Mouse (Mus musculus): ENCODE results near the gene Cyba. TPM values are rescaled to one million over a fixed set of nuclear protein-coding genes. Genes with fewer than 3 reads are reported as not detected.

Cyba gene
- total RNA-seq, 2 experiments from 2014 or later, result 8.8 to 10.1 TPM

DNA sequence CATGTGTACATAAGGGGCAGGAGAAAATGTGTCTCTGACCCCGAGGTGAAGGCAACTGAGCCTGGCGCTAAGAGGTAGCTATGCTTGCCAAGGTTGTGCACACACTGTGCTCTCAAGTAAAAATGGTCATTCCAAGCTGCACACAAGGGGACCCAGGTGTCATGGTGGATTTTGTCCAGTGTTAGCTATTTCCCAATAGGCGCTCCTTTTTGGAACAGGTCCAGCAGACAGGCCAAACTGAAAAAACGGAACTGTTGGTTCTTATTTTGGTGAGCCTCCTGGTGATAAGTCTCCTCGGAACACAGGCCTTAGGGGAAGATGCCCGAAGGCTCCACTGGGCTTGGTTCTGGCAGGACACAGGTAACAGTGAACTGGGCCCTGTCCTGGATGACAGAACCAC is 21.7 kb upstream of the Cyba start:
- intact Hi-C loops (cut with DNase I), result no loop called here

DNA sequence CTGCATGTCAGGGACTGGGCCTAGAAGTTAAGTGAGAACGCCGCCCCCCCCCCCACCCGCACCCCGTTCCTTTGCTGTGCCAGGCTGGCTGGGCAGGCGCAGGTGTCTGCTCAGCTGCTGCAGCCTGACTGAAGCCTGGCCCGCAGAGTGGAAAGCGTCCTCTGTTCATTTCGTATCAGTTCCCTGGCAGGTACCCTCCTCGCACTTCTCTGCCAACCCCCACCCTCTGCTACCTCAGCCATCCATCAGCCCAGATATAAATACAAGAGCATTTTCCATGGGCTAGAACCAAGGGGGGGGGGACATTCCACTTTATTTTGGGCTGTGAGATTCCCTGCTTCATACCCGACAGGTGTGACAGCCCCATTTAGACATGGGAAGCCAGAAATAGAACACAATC is 19.4 kb upstream of the Cyba start:
- DNase-seq, result no peak
- intact Hi-C loops (cut with DNase I), result no loop called here

More for the DNA sequence above, 21.7 kb upstream of the Cyba start:
- no peak for DNase-seq

DNA sequence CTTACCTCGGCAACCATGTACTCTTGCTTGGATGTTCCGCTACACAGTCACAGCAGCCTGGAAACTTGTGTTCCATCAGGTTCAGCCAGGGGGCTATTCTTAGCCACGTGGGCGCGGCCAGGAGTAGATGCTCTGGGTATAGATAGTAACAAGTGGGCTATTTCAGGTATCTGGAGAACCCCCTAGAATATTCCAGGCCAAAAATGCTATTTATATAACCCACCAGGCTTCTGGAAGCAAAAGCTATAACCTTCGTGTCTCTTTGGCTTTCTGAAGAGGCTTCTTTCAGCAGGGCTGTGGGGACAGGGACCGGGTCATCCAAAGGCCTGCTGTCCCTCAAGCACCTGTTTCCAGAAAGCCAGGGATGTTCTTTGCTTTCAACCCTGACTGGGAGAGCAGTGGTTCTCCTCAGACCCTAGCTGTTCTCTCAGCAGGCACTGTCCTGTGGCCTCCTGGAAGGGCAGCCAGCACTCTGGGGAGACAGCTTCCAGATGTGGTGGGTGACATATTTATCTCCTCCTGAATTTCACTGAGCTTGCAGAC is 18.5 kb upstream of the Cyba start:
- intact Hi-C loops (cut with DNase I), result no loop called here
- no peak for DNase-seq

DNA sequence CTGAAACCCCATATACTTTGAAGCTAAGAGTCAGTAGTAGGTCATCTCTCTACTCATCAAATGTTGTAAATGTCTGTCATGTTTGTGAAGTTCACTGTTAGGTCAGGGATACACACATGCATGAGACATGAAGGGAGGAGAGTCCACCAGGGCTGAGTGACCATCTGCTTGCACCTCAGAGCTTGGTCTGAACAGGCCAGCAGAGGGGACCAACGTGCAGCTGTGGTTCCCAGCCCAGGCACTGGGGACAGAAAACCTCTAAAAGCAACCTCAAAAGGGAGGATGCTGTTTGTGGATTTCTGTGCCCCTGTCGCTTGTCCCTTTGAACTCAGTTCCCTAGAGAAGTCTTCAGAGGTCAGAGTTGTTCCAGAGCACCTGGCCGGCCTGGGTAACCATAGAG is 12.5 kb upstream of the Cyba start:
- intact Hi-C loops (cut with DNase I), result no loop called here

DNA sequence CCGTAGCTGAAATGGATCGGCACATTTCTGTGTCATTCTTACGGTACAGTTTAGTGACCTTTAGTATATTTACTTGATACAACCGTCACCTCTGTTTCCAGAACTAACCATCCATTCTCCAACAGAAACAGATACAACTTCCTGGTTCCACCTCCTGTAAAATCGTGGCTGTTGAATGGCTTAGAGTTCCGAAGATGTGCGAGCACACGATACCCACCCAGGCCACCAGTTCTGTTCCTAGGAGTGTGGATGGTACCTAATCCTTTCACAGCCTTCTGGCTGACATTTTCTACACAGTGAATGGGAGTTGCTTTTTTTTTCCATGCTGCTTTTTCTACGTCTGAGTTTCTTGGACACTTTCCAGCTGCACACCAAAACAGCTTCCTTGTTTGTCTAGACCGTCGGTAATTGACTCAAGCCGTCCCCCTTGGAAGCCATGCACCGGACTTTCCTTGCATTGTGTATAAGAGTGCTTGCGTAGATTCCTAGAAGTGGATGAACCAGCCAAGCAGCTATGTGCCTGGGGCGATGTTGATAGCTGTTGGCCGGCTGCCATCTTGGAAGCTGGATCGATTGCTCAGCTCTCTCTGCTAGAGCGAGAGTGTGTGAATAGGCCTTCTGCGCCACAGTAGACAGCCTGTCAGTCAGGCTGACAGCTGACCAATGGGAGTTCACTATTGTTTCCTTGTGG is 11.5 kb upstream of the Cyba start:
- intact Hi-C loops (cut with DNase I), result no loop called here
- DNase-seq, result peak; percentile 94

More for the DNA sequence above, 12.5 kb upstream of the Cyba start:
- no peak for DNase-seq

DNA sequence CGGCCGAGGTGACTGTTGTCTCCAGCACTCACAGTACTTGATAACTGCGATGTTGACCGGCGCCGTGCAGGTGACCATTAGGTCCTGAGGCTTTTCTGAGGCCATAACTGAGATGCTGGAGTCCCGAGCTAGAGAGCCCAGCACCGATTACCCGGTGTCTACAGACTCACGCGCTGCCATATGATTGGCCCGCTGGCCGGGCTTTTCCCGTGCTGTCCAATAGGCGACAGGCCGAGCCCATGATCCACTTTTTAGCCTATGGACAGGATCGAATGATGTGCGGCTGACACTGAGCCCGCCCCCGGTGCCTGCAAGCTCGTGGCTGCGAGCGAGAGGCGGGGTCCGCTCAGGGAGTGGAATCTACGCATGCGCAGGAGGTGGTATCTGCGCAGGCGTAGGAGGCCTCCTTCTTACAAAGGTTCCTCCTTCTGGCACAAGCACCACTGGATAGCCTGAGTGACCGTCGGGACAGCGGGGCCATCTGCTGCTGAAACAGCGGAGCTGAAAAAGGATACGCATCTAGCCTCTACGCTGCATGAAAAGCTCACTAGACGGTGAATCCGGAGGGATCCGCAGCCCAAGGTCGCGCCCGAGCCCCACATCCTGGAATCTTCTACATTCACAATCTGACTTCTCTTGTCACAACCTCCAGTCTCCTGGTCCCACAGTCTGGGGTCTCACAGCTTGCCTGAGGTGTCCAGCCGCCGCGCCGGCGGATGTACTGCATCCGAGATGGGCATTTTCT is 10.7 kb upstream of the Cyba start, which contains the start of gene Mvd:
Gene Mvd (minus strand): TSS at position 161 of the 745 bp plus-strand sequence.
- DNase-seq, result peak; percentile 99
- intact Hi-C loops (cut with DNase I), result no loop called here

DNA sequence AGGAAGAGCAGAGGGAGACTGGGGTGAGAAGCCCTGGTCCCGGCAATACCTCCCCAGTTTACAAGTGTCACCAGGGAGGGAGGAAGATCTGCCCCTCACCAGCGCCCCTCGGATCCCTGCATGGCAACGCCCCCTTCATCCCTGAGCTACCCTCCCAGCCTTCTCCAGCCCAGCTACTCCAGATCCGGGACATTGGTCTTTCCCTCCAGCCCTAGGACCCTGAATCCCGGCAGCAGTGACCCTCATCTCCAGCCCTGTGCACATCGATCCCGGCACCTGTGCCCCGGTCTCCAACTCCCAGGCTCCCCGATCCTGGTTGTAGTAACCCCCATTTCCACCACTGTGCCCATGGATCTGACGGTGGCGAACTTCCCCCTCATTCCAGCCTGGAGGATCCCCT is 10.1 kb upstream of the Cyba start:
- intact Hi-C loops (cut with DNase I), result no loop called here
- DNase-seq, result no peak

DNA sequence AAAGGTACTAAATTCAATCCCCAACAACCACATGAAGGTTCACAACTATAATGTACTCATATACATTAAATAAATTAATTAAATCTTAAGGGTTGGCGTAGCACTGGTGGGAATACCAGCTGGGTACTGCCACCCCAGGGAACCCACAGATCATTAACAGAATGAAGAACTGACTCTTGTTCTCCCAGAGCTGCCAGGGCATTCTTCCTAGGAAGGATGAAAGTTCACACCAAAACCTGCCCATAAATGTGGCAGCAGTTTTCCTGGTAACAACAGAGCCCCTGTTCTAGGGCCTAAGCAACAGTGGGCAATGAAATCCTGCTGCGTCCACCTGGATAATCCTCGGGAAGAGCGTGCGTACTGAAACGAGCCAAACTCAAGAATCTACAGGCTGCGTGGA is 9.6 kb upstream of the Cyba start:
- DNase-seq, result no peak
- intact Hi-C loops (cut with DNase I), result no loop called here

DNA sequence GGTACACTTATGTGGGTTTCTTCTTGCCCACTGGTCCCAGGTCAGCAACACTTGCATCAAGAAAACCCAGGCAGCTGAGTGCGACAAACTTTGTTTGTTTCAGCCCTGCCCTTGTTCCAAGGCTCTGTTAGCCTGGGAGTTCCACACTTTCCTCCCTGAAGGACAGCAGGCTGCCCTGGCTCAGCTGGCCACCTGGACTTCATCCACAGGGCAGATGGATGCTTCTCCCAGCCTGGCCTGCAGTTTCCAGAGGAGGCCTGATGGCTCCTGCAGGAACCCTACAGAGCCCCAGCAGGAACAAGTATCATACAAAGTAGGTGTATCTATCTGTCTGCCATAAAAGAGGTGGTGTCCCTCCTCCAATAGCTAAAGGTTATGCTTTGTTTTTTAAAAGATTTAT is 8.6 kb upstream of the Cyba start:
- intact Hi-C loops (cut with DNase I), result no loop called here
- DNase-seq, result peak; percentile 31

DNA sequence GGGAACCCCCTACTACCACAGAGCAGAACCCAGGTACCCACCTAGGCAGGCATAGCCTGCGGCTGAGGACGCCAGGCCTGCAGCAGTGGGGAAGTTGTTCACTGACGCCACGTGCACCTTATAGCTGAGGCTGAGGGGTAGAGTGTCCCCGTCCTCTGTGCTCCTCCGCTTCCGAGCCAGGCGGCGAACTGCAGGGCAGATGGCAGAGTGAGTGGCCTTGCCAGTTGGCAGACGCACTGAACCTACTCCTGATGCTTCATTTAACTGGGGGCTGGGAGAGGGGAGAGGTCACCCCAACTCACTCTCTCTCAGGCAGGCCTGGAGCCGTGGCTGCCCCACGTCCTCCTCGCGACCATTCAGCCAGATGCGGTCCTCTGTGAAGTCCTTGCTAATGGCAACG is 6.6 kb upstream of the Cyba start:
- intact Hi-C loops (cut with DNase I), result no loop called here
- peak; percentile 73 for DNase-seq

DNA sequence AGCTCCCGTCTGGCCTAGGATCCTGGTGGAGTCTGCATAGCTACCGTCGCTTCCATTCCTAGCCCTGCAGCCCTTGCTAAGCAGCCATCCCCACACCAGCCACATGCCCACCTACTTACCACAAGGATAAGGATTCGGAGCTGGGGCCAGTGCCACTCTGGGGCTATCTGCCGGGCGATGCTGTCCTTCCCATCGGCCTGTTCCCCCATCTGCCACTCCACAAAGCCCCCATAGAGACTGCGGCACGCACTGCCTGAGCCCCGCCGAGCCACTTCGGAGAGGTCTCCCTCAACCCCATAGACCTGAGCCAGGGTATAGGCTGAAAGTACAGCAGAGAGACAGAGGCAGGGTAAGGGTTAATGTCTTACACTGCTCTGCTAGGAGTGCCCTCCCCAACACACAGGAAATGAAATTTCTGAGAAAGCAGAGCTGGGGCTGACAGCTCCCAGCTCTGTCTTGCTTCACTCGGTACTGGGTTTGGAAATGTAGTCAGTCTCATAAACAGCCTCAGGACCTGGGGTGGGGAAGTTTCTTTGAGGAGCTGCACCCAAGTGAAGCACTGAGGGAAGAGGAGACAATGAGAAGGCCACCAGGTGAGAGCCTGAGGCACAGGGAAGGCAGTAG is 5.1 kb upstream of the Cyba start:
- DNase-seq, result no peak
- intact Hi-C loops (cut with DNase I), result no loop called here

DNA sequence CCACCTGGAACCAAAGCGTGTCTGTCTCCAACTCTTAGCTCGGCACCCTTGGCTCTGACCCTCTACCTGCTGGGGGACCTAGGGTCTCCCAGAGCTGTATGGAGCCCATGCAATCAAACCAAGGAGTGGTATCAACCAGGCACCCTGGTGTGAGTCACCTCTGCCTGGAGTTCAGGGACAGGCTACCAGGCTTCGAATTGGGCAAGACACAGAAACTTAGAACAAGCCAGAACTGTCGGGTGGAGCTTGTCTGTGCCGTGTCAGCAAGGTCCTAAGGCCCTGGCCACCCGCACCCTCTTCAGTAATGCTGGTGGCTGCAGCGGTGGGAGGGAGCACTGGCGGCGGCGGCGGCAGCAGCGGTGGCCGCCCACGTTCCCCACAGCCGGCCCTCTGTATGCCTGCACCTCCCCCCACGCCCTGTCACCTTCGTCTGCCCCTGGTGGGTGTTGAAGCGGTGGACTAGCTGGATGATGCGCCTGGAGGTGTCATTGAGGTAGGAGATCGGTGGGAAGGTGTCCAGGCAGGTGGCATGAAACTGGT is 3.9 kb upstream of the Cyba start:
- no peak for DNase-seq
- intact Hi-C loops (cut with DNase I), result no loop called here

DNA sequence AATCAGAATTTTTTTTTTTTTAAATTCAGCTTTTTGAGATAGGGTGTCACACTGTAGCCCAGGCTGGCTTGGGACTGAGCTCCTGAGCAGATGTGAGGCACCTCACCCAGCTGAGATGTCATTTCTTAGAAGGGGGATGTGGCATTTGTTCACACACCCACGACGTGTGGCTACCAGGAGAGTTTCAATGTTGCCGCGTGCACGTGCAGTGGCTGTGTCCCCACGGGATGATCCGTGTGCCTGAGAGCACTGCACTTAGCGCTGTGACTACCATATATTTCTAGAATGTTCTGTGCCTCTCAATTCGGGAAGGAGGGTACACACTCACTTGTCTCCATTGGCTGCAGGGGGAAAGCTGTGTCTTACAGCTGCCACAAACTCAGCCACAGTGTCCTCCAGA is 3.4 kb upstream of the Cyba start:
- intact Hi-C loops (cut with DNase I), result no loop called here
- no peak for DNase-seq

DNA sequence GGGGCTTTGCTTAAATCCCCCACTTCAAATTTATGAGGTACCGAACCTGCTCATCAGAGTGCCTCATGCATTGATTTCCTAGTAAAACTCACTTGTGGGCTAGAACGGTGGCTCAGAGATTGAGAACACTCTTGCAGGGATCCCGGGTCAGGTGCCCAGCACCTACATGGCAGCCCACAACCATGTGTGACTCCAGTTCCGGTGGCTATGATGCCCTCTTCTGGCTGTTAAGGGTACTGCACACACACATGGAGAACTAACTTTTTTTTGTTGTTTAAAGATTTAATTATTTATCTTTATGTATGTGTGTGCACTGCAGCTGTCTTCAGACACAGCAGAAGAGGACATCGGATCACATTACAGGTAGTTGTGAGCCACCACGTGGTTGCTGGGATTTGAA is 2.6 kb upstream of the Cyba start:
- DNase-seq, result no peak
- intact Hi-C loops (cut with DNase I), result no loop called here

DNA sequence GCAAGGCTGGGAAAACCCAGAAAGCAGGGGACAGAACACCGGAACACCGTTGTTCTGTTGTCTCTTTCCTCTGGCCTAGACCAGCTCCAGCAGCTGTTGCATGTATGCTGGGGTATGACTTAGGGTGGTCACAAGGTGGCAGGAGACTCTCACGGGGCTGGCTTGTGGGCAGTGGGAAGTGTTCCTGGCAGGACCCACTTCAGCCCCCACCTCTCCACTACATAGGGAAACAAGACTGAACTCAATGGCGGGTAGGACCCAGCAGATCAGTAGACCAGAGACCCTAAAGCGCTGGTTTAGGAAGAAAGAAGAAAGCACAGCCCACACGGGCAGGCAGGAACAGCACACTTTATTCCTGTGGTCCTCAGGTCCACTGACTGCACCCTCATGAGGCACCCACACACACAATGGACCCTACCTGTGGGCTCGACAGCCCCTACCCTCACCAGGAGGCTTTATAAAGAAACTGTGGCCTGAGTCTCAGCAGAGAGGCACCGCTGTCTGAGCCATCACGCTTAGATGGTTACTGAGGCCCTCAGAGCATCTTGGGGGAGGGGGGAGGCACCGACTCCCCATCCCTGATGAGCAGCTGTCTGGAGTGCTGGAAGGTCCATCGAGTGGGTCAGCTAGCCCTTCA is 657 bp upstream of the Cyba start:
- DNase-seq, result no peak
- intact Hi-C loops (cut with DNase I), result no loop called here

DNA sequence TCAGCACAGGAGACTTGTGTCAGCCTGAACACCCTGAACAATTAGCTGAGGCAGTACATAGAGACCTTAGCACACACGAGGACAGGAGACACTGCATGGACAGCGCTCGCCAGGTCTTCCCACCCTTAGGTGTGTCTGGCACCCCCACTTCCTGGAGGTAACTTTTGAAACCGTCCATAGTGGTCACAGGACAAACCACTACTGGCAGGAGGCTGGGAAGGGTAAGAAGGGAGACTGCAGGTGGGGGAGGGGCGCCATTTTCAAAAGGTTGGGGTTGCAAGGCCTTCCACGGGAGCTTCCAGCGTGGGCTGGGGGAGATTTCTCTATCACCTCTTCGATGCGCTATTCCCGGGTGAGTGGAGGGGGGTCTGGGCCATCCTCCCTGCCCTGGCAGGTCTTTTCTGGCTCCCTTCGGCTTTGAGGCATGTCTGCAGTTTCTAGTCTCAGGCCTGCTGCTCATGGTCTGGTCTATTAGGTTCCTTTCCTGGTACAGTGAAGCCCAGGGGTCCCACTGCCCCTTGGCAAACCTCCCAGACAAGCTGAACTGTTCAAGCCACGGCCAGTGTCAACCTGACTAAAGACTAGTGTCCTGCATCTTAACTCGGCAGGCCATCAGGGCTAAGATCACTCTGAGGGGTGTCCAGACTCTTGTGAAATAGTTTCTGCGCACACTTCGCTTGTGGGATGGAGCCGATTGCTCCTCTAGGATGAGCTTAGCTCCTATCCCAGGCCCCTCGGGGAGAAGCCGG is 862 bp downstream of the Cyba start:
- peak; percentile 43 for DNase-seq
- intact Hi-C loops (cut with DNase I), result no loop called here

DNA sequence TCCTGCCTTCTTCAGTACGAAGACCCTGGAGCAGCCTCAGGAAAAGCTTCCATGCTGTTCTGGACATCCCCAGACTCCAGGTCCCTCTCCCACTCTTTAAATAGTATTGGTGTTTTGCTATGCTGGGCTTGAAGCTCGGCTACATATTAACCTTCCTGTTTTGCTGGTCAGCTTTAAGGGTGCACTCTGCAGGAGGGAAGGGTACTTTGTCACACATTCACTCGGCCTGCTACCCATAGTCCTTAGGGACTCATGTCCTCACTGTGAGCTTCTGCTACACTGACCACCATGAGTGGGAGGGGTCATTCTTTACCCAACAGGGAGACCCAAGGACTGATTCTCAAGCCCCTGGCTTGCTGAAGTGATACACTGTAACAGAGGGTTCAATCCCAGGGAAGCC is 2.1 kb downstream of the Cyba start:
- intact Hi-C loops (cut with DNase I), result no loop called here
- DNase-seq, result no peak

DNA sequence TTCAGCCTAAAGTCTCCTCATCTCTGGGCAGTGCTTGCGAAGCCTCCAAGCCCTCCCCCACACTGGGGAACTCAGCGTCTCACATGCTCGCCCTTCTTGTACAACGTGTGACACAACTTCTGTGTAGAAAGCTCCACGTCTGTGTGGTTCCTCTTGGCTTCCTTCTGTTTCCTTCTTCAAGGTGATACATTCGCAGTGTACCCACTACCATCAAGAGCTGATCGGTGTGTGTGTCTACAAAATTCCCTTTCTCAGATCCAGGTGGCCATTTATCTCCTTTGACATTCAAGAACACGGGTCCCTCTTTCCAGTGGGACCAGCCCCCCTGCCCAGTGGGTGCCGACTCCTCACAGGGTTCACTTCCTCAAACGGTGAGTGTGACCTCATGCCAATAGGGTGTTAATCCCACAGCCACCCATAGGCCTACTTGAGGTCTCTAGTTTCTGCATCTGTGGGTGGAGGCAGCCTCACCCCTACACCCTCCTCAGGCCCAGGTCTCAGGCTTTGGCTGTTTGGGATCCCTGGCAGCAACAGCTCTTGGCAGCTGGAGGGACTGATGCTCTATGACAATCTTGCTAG is 2.6 kb downstream of the Cyba start:
- intact Hi-C loops (cut with DNase I), result no loop called here
- DNase-seq, result no peak

DNA sequence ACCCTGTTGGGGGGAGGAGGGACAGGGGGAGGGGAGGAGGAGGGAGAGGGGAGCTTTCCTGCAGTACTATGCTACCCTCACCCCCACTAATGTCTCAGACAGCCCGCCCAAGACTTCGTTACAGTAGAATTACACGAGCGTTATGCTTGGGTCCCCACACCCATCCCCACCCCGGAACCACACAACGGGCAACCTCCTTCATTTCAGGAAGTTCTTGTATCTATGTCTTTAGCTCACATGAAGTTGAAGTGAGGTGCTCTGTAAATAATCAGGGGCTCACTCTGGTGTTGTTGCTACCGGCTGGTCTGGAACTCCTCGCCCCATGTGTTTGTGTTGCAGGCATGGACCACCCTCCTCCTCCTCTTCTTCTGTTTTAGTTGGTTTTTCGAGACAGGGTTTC is 4.6 kb downstream of the Cyba start:
- DNase-seq, result no peak
- intact Hi-C loops (cut with DNase I), result no loop called here

DNA sequence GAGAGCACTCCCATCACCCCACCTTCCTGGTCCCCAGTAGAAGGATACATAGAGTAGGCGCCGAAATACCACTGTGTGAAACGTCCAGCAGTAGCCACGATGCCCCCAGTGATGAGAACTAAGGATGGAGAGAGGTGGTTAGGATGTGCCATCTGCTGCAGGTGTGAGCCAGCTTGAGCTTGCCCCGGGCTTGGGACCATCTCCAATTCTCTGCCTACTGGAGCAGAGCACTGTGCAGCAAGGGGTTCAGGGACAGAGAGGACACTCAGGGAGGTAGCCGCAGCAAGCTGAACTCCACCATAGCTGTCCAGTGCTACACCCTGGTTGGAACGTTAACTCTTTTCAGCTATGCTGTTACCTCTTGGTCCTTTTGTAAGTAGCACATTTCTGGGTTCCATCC is 5.1 kb downstream of the Cyba start:
- intact Hi-C loops (cut with DNase I), result no loop called here

More for the DNA sequence above, 5.1 kb downstream of the Cyba start:
- DNase-seq, result peak; percentile 41

All from left cerebral cortex, postnatal 4 days (tissue).